Mouse (Mus musculus): Measurements from ENCODE around the gene Zdhhc4. TPM values are rescaled to one million over a fixed set of nuclear protein-coding genes. Genes with fewer than 3 reads are reported as not detected.

Gene Zdhhc4
- total RNA-seq (2021) = 10 to 100 TPM; 41.8 to 49.9 TPM

GRCm38 (mm10) chr5:143328690-143329495, at the start of gene Zdhhc4:
TSS of gene Zdhhc4 (minus strand) at chr5:143329256.
- DNase-seq (ENCODE audit: extremely low spot score in 1 of 2, low spot score in 1 of 2) = peak; percentile 95 to 96

- DNase-seq (ENCODE audit: extremely low spot score in 1 of 2, low spot score in 1 of 2) = no peak
Measured at GRCm38 (mm10) chr5:143376156-143376555, 47.1 kb upstream of the Zdhhc4 start.

- peak; percentile 55 to 85 for DNase-seq (ENCODE audit: extremely low spot score in 1 of 2, low spot score in 1 of 2)
Measured at GRCm38 (mm10) chr5:143375242-143375641, 46.2 kb upstream of the Zdhhc4 start.

- DNase-seq (ENCODE audit: extremely low spot score in 1 of 2, low spot score in 1 of 2) = peak in 1 of 2 experiments; percentile 14
Measured at GRCm38 (mm10) chr5:143372818-143373217, 43.8 kb upstream of the Zdhhc4 start.

- DNase-seq (ENCODE audit: extremely low spot score in 1 of 2, low spot score in 1 of 2) = no peak
Measured at GRCm38 (mm10) chr5:143371146-143371510, 42.1 kb upstream of the Zdhhc4 start.

- no peak for DNase-seq (ENCODE audit: extremely low spot score in 1 of 2, low spot score in 1 of 2)
Measured at GRCm38 (mm10) chr5:143370416-143371145, 41.5 kb upstream of the Zdhhc4 start.

- DNase-seq (ENCODE audit: extremely low spot score in 1 of 2, low spot score in 1 of 2) = no peak
Measured at GRCm38 (mm10) chr5:143369611-143370255, 40.7 kb upstream of the Zdhhc4 start.

- DNase-seq (ENCODE audit: extremely low spot score in 1 of 2, low spot score in 1 of 2) = no peak
Measured at GRCm38 (mm10) chr5:143367931-143368330, 38.9 kb upstream of the Zdhhc4 start.

GRCm38 (mm10) chr5:143363678-143364615, 34.9 kb upstream of the Zdhhc4 start:
- no peak for DNase-seq (ENCODE audit: extremely low spot score in 1 of 2, low spot score in 1 of 2)

- no peak for DNase-seq (ENCODE audit: extremely low spot score in 1 of 2, low spot score in 1 of 2)
Measured at GRCm38 (mm10) chr5:143361428-143361827, 32.4 kb upstream of the Zdhhc4 start.

- DNase-seq (ENCODE audit: extremely low spot score in 1 of 2, low spot score in 1 of 2) = no peak
Measured at GRCm38 (mm10) chr5:143360000-143360399, 30.9 kb upstream of the Zdhhc4 start.

- DNase-seq (ENCODE audit: extremely low spot score in 1 of 2, low spot score in 1 of 2) = no peak
Measured at GRCm38 (mm10) chr5:143359263-143359662, 30.2 kb upstream of the Zdhhc4 start.

- no peak for DNase-seq (ENCODE audit: extremely low spot score in 1 of 2, low spot score in 1 of 2)
Measured at GRCm38 (mm10) chr5:143357564-143357963, 28.5 kb upstream of the Zdhhc4 start.

- DNase-seq (ENCODE audit: extremely low spot score in 1 of 2, low spot score in 1 of 2) = no peak
Measured at GRCm38 (mm10) chr5:143356686-143357388, 27.8 kb upstream of the Zdhhc4 start, which contains the start of gene Grid2ip. TSS of gene Grid2ip (plus strand) at chr5:143357338.

- no peak for DNase-seq (ENCODE audit: extremely low spot score in 1 of 2, low spot score in 1 of 2)
Measured at GRCm38 (mm10) chr5:143356017-143356416, 27.0 kb upstream of the Zdhhc4 start.

GRCm38 (mm10) chr5:143346367-143346766, 17.3 kb upstream of the Zdhhc4 start:
- DNase-seq (ENCODE audit: extremely low spot score in 1 of 2, low spot score in 1 of 2) = no peak

GRCm38 (mm10) chr5:143339603-143340002, 10.5 kb upstream of the Zdhhc4 start:
- no peak for DNase-seq (ENCODE audit: extremely low spot score in 1 of 2, low spot score in 1 of 2)

- no peak for DNase-seq (ENCODE audit: extremely low spot score in 1 of 2, low spot score in 1 of 2)
Measured at GRCm38 (mm10) chr5:143336559-143336958, 7.5 kb upstream of the Zdhhc4 start.

GRCm38 (mm10) chr5:143335089-143335460, 6.0 kb upstream of the Zdhhc4 start:
- no peak for DNase-seq (ENCODE audit: extremely low spot score in 1 of 2, low spot score in 1 of 2)

Data from layer of hippocampus, postnatal 25 days (tissue).